Mouse (Mus musculus): ENCODE results near the gene Clic3. TPM values are rescaled to one million over a fixed set of nuclear protein-coding genes. Genes with fewer than 3 reads are reported as not detected.
"Not testable (repeated sequence)": the region's sequence is repeated elsewhere in the genome, so short reads cannot be mapped to it uniquely, and the experiment has no call there.

Gene Clic3
- 1.5 and 2.4 TPM in 2 replicates for polyA plus RNA-seq (2014; fragmentation: Nextera tagmentation; extraction: Ambion mirVana)

DNA sequence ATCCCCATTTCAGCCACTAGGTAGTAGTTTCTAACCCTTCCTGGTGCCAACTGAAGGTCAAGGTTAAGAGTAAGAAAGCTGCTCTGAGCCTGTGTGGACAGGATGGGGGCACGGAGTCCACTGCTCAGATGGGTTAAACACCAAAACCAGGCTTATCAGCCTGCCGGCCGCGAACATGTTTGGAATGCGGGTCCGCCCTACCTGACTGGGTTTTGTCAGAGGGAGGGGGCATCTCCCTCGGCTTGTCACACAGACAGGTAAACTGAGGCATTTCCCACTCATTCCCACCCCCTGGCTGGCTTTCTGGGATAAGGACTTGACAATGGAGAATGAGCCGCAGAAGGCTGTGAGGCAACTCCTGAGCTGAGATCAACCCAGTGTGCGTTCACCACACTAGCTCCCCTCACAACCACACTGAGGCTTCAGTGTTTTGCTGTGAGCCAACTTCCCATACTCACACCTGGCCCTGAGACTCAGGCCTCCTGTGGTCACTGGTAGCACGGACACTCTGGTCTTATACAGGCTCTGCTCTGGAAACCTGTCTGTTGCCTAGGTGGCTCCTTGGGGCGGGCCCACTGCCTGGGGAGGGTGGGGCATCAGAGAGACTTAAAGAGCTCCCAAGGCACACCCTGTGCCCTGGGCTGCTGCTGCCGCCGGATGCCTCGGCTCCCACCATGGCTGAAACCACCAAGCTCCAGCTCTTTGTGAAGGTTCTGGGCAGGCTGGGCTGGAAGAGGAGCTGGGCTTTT is at the start of gene Clic3:
Gene Clic3 (plus strand): TSS at position 634 of the 749 bp plus-strand sequence.
- Histone ChIP-seq H3K27ac (ENCODE audit: low read depth, low read length) (no peak within 1 kb of the TSS), H3K9ac (replicated peaks; ENCODE audit: low read depth, low read length) (no peak within 1 kb of the TSS), H3K4me3 (ENCODE audit: low read depth, low read length) (no peak within 1 kb of the TSS), H3K36me3 (ENCODE audit: control insufficient read depth, insufficient read depth, low read length) (0 out of 2 replicates have a peak, but pooled peaks cover 5% of the 10 kb centered on the region), H3K9me3 (ENCODE audit: control insufficient read depth, low read length) (no peaks in the 10 kb centered on the region), H3K4me1 (ENCODE audit: control insufficient read depth, insufficient read depth, low read length) (peaks cover 16% of the 10 kb centered on the region), H3K4me2 (ENCODE audit: low read depth, low read length) (no peak within 1 kb of the TSS), H3K27me3 (ENCODE audit: control insufficient read depth, insufficient read depth, low read length) (no peaks in the 10 kb centered on the region)
- no peak for ATAC-seq (ENCODE audit: low read depth)
- WGBS, result 62% methylated on average over 14 of the region's 14 CpGs

DNA sequence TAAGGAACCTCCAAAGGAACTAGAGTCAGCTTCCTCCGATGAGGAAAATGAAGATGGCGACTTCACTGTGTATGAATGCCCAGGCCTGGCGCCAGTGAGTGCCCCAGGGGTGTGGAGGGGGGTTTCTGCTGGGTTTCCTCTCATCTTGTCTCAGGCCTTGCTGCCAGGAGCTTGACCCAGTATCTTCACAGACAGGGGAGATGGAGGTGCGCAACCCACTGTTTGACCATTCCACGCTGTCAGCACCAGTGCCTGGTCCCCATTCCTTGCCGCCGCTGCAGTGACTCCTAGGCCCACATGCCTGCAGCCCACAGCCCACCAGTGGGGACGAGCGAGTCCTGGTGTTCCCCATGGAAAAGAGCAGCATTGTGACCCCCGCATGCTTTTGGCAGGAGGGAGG is 47.7 kb upstream of the Clic3 start:
- Histone ChIP-seq H3K4me2 (ENCODE audit: low read depth, low read length) (no peak overlapping the region), H3K9me3 (ENCODE audit: control insufficient read depth, low read length) (no peaks in the 10 kb centered on the region), H3K27me3 (ENCODE audit: control insufficient read depth, insufficient read depth, low read length) (no peaks in the 10 kb centered on the region), H3K27ac (ENCODE audit: low read depth, low read length) (no peak overlapping the region), H3K9ac (replicated peaks; ENCODE audit: low read depth, low read length) (no peak overlapping the region), H3K4me3 (ENCODE audit: low read depth, low read length) (no peak overlapping the region), H3K36me3 (ENCODE audit: control insufficient read depth, insufficient read depth, low read length) (peaks cover 19% of the 10 kb centered on the region), H3K4me1 (ENCODE audit: control insufficient read depth, insufficient read depth, low read length) (peaks cover 20% of the 10 kb centered on the region)
- 94% methylated on average over 10 of the region's 10 CpGs for WGBS
- ATAC-seq (ENCODE audit: low read depth), result no peak

DNA sequence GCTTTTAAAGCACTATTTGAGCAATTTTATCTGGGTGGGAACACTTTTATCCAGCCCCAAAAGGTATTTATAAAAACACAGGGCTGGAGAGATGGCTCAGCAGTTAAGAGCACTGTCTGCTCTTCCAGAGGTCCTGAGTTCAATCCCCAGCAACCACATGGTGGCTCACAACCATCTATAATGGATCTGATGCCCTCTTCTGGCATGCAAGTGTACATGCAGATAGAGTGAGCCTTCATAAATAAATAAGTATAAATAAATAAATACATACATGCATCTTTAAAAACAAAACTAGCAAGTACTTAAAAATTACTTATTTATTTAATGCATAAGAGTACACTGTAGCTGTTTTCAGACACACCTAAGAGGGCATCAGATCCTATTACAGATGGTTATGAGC is 43.2 kb upstream of the Clic3 start:
- ATAC-seq (ENCODE audit: low read depth); H3K27me3 ChIP-seq (ENCODE audit: control insufficient read depth, insufficient read depth, low read length); H3K36me3 ChIP-seq (ENCODE audit: control insufficient read depth, insufficient read depth, low read length); H3K4me1 ChIP-seq (ENCODE audit: control insufficient read depth, insufficient read depth, low read length); H3K9me3 ChIP-seq (ENCODE audit: control insufficient read depth, low read length); H3K27ac ChIP-seq (ENCODE audit: low read depth, low read length); H3K9ac ChIP-seq (replicated peaks; ENCODE audit: low read depth, low read length); H3K4me2 ChIP-seq (ENCODE audit: low read depth, low read length); H3K4me3 ChIP-seq (ENCODE audit: low read depth, low read length): not testable (repeated sequence)

DNA sequence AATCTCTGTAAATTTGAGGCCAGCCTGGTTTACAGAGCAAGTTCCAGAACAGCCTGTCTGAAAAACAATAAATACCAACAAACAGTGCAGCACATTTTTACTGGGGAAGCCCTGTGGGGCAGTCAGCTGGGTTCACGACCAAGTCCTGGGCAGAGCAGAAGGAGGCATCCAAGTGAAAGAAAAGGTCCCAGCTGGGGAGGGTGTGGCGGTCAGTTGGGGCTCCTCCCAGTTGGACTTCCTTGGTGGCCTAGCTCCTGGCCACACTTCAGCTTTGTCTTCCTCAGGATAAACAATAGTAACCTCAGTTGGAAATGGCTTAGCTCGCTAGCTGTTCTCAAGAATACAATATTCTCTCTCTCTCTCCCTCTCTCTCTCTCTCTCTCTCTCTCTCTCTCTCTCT is 39.2 kb upstream of the Clic3 start:
- Histone ChIP-seq H3K9me3 (ENCODE audit: control insufficient read depth, low read length) (no peaks in the 10 kb centered on the region), H3K27me3 (ENCODE audit: control insufficient read depth, insufficient read depth, low read length) (no peaks in the 10 kb centered on the region), H3K4me1 (ENCODE audit: control insufficient read depth, insufficient read depth, low read length) (no peaks in the 10 kb centered on the region), H3K4me3 (ENCODE audit: low read depth, low read length) (no peak overlapping the region), H3K27ac (ENCODE audit: low read depth, low read length) (no peak overlapping the region), H3K4me2 (ENCODE audit: low read depth, low read length) (no peak overlapping the region), H3K36me3 (ENCODE audit: control insufficient read depth, insufficient read depth, low read length) (no peaks in the 10 kb centered on the region), H3K9ac (replicated peaks; ENCODE audit: low read depth, low read length) (no peak overlapping the region)
- 19% methylated on average over 3 of the region's 3 CpGs for WGBS
- ATAC-seq (ENCODE audit: low read depth), result no peak

DNA sequence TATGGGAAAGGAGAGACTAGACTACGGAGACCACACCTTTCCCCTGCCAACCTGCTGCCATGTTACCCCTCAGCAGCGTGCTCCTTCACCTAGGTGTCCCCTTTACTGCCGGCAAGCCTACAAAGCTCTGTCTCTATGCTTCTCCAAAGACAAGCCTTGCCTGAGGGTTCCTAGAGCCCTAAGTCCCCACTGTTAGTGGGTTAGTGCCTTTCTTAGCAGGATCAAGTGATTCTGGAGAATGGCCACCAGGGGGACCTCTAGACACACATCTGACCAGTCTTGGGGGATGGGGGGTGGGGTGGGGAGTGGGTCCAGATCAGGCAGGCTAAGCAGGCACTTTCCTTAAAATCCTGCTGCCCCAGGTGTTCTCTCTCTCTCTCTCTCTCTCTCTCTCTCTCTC is 34.7 kb upstream of the Clic3 start:
- no peak overlapping the region for H3K4me3 ChIP-seq (ENCODE audit: low read depth, low read length)
- WGBS, result 23% methylated on average over 3 of the region's 3 CpGs
- H3K27me3 ChIP-seq (ENCODE audit: control insufficient read depth, insufficient read depth, low read length), result no peaks in the 10 kb centered on the region
- no peaks in the 10 kb centered on the region for H3K36me3 ChIP-seq (ENCODE audit: control insufficient read depth, insufficient read depth, low read length)
- H3K9ac ChIP-seq (replicated peaks; ENCODE audit: low read depth, low read length), result no peak overlapping the region
- no peak overlapping the region for H3K27ac ChIP-seq (ENCODE audit: low read depth, low read length)
- no peak overlapping the region for H3K4me2 ChIP-seq (ENCODE audit: low read depth, low read length)
- no peaks in the 10 kb centered on the region for H3K4me1 ChIP-seq (ENCODE audit: control insufficient read depth, insufficient read depth, low read length)
- no peaks in the 10 kb centered on the region for H3K9me3 ChIP-seq (ENCODE audit: control insufficient read depth, low read length)
- ATAC-seq (ENCODE audit: low read depth), result peak; percentile 63; the same call in 1 of the 2 replicates

DNA sequence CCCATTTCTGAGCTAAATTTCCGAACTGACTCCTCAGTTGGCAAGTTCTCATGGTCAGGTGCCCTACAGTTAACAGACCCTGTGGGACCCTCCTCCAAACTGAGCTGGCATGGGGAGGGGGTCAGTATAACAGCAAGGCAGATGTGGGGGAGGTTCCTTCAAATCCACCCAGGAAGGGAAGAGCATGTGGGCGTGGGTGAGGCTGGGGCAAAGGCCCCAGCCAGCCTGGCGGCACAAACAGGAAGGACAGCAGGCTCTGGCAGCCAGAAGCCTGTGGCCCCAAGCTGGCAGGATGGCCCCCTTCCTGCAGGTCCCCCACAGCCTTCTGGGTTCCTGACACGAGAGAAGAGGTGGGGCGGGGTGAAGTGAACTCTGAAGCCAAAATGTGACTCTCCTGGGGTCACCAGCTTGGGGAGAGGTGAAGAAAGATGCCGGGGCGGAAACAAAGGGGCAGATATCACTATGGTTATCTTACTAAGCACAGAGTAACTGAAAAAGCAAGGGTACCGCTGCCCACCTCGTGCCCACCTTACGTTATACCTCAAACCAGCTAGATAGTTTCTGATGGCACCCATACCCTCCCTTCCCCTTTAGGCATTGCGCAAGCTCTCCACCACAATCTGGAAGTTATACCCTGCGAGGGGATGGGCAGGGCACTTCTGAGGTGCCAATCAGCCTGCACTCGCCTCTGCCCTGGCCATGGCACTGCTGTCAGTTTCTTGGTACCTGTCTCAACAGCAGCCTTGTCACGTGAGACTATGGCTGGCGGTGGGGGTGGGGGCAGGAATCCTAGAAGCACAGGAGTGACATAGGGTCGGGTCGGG is 33.8 kb upstream of the Clic3 start, which contains the start of gene Fut7:
Gene Fut7 (plus strand): TSS at position 681 of the 824 bp plus-strand sequence.
- Histone ChIP-seq H3K9me3 (ENCODE audit: control insufficient read depth, low read length) (no peaks in the 10 kb centered on the region), H3K36me3 (ENCODE audit: control insufficient read depth, insufficient read depth, low read length) (no peaks in the 10 kb centered on the region), H3K4me3 (ENCODE audit: low read depth, low read length) (no peak within 1 kb of the TSS), H3K27me3 (ENCODE audit: control insufficient read depth, insufficient read depth, low read length) (no peaks in the 10 kb centered on the region), H3K4me2 (ENCODE audit: low read depth, low read length) (no peak within 1 kb of the TSS), H3K9ac (replicated peaks; ENCODE audit: low read depth, low read length) (no peak within 1 kb of the TSS), H3K4me1 (ENCODE audit: control insufficient read depth, insufficient read depth, low read length) (no peaks in the 10 kb centered on the region), H3K27ac (ENCODE audit: low read depth, low read length) (no peak within 1 kb of the TSS)
- 69% methylated on average over 17 of the region's 17 CpGs for WGBS
- ATAC-seq (ENCODE audit: low read depth), result no peak

DNA sequence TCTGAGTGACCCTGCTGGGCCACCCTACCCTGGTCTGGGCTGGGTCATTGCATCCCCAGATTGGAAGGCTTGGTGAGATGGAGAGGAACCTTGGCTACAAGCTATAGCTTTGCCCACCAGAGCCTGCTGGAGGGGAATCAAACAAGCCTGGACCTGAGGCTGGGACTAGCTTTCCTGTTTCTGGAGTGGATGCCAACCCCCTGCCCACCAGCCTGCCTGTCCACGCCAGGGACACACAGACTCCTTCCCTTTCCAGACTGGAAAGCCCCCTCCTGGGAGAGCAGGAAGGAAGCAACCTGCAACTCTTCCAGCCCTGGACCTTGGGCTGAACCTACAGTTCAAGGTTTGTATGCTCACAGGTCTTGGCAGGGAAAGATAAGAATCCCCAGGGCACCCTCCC is 33.0 kb upstream of the Clic3 start:
- Histone ChIP-seq H3K4me1 (ENCODE audit: control insufficient read depth, insufficient read depth, low read length) (no peaks in the 10 kb centered on the region), H3K4me3 (ENCODE audit: low read depth, low read length) (no peak overlapping the region), H3K4me2 (ENCODE audit: low read depth, low read length) (no peak overlapping the region), H3K36me3 (ENCODE audit: control insufficient read depth, insufficient read depth, low read length) (no peaks in the 10 kb centered on the region), H3K27ac (ENCODE audit: low read depth, low read length) (no peak overlapping the region), H3K9me3 (ENCODE audit: control insufficient read depth, low read length) (no peaks in the 10 kb centered on the region), H3K27me3 (ENCODE audit: control insufficient read depth, insufficient read depth, low read length) (no peaks in the 10 kb centered on the region), H3K9ac (replicated peaks; ENCODE audit: low read depth, low read length) (no peak overlapping the region)
- ATAC-seq (ENCODE audit: low read depth), result no peak
- WGBS, result 89% methylated on average over 1 of the region's 1 CpGs

DNA sequence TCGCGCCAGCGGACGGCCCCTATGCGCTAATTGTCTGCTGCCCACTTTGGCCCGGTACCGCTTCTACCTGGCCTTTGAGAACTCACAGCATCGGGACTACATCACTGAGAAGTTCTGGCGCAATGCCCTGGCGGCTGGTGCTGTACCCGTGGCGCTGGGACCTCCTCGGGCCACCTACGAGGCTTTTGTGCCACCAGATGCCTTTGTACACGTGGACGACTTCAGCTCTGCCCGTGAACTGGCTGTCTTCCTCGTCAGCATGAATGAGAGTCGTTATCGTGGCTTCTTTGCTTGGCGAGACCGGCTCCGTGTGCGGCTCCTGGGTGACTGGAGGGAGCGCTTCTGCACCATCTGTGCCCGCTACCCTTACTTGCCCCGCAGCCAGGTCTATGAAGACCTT is 31.2 kb upstream of the Clic3 start:
- 46% methylated on average over 27 of the region's 27 CpGs for WGBS
- Histone ChIP-seq H3K9me3 (ENCODE audit: control insufficient read depth, low read length) (no peaks in the 10 kb centered on the region), H3K4me2 (ENCODE audit: low read depth, low read length) (no peak overlapping the region), H3K9ac (replicated peaks; ENCODE audit: low read depth, low read length) (no peak overlapping the region), H3K4me3 (ENCODE audit: low read depth, low read length) (no peak overlapping the region), H3K4me1 (ENCODE audit: control insufficient read depth, insufficient read depth, low read length) (peaks cover 15% of the 10 kb centered on the region), H3K27ac (ENCODE audit: low read depth, low read length) (no peak overlapping the region), H3K27me3 (ENCODE audit: control insufficient read depth, insufficient read depth, low read length) (no peaks in the 10 kb centered on the region), H3K36me3 (ENCODE audit: control insufficient read depth, insufficient read depth, low read length) (no peaks in the 10 kb centered on the region)
- ATAC-seq (ENCODE audit: low read depth), result no peak

DNA sequence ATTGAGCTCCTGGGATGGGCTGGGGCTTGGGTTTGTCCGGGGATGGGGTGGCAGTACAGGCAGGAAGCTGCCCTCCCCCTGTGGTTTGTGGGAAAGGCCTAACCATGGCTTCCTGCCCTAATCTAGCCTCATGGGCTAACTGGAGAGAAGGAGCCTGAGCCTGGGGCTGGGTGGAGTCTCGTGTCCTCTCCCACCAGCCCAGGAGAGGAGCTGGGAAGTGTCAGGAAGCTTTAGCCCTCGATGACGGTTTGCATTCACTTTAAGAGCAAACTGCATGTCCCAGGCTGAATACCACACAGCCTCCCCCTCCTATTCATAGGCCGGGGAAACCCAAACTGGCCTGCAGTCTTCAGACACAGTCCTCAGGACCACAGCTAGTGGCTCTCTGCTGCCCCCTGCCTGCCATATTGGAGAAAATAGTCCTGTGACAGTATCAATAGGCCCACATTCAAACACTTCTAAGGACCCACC is 29.9 kb upstream of the Clic3 start:
- Histone ChIP-seq H3K4me2 (ENCODE audit: low read depth, low read length) (no peak overlapping the region), H3K9me3 (ENCODE audit: control insufficient read depth, low read length) (no peaks in the 10 kb centered on the region), H3K9ac (replicated peaks; ENCODE audit: low read depth, low read length) (no peak overlapping the region), H3K36me3 (ENCODE audit: control insufficient read depth, insufficient read depth, low read length) (no peaks in the 10 kb centered on the region), H3K4me3 (ENCODE audit: low read depth, low read length) (no peak overlapping the region), H3K27ac (ENCODE audit: low read depth, low read length) (no peak overlapping the region), H3K27me3 (ENCODE audit: control insufficient read depth, insufficient read depth, low read length) (no peaks in the 10 kb centered on the region), H3K4me1 (ENCODE audit: control insufficient read depth, insufficient read depth, low read length) (peaks cover 20% of the 10 kb centered on the region)
- peak; percentile 23; the same call in 1 of the 2 replicates for ATAC-seq (ENCODE audit: low read depth)
- 32% methylated on average over 5 of the region's 5 CpGs for WGBS

All from neural tube, embryonic 14.5 days (tissue).